Mouse (Mus musculus): Measurements from ENCODE around the gene Mtmr10.

The Mtmr10 gene

GRCm38 (mm10) chr7:64291722-64292121, 4.3 kb downstream of the Mtmr10 start:
- no peak for DNase-seq (ENCODE audit: low spot score in 2 of 2)

- no peak for DNase-seq (ENCODE audit: low spot score in 2 of 2)
Observed at GRCm38 (mm10) chr7:64296286-64297010, 9.0 kb downstream of the Mtmr10 start.

GRCm38 (mm10) chr7:64310241-64310640, 22.8 kb downstream of the Mtmr10 start:
- DNase-seq (ENCODE audit: low spot score in 2 of 2): no peak

GRCm38 (mm10) chr7:64310756-64311155, 23.3 kb downstream of the Mtmr10 start:
- no peak for DNase-seq (ENCODE audit: low spot score in 2 of 2)

- no peak for DNase-seq (ENCODE audit: low spot score in 2 of 2)
Observed at GRCm38 (mm10) chr7:64312811-64313210, 25.4 kb downstream of the Mtmr10 start.

- DNase-seq (ENCODE audit: low spot score in 2 of 2): no peak
Observed at GRCm38 (mm10) chr7:64321125-64321524, 33.7 kb downstream of the Mtmr10 start.

- DNase-seq (ENCODE audit: low spot score in 2 of 2): no peak
Observed at GRCm38 (mm10) chr7:64321658-64322057, 34.2 kb downstream of the Mtmr10 start.

- DNase-seq (ENCODE audit: low spot score in 2 of 2): peak; percentile 56 to 84
Observed at GRCm38 (mm10) chr7:64326892-64327291, 39.4 kb downstream of the Mtmr10 start.

GRCm38 (mm10) chr7:64327486-64327885, 40.0 kb downstream of the Mtmr10 start:
- no peak for DNase-seq (ENCODE audit: low spot score in 2 of 2)

- DNase-seq (ENCODE audit: low spot score in 2 of 2): no peak
Observed at GRCm38 (mm10) chr7:64331309-64331708, 43.9 kb downstream of the Mtmr10 start.

- no peak for DNase-seq (ENCODE audit: low spot score in 2 of 2)
Observed at GRCm38 (mm10) chr7:64332686-64333085, 45.2 kb downstream of the Mtmr10 start.

- DNase-seq (ENCODE audit: low spot score in 2 of 2): no peak
Observed at GRCm38 (mm10) chr7:64347813-64348212, 60.4 kb downstream of the Mtmr10 start.

- no peak for DNase-seq (ENCODE audit: low spot score in 2 of 2)
Observed at GRCm38 (mm10) chr7:64349147-64349861, 61.9 kb downstream of the Mtmr10 start.

- no peak for DNase-seq (ENCODE audit: low spot score in 2 of 2)
Observed at GRCm38 (mm10) chr7:64351087-64351486, 63.6 kb downstream of the Mtmr10 start.

- no peak for DNase-seq (ENCODE audit: low spot score in 2 of 2)
Observed at GRCm38 (mm10) chr7:64354206-64354605, 66.8 kb downstream of the Mtmr10 start.

GRCm38 (mm10) chr7:64356661-64357060, 69.2 kb downstream of the Mtmr10 start:
- no peak for DNase-seq (ENCODE audit: low spot score in 2 of 2)

- peak in 1 of 2 experiments; percentile 43 for DNase-seq (ENCODE audit: low spot score in 2 of 2)
Observed at GRCm38 (mm10) chr7:64357405-64357804, 70.0 kb downstream of the Mtmr10 start.

GRCm38 (mm10) chr7:64358666-64359065, 71.2 kb downstream of the Mtmr10 start:
- no peak for DNase-seq (ENCODE audit: low spot score in 2 of 2)

- DNase-seq (ENCODE audit: low spot score in 2 of 2): no peak
Observed at GRCm38 (mm10) chr7:64359943-64360585, 72.6 kb downstream of the Mtmr10 start.

GRCm38 (mm10) chr7:64360586-64360945, 73.1 kb downstream of the Mtmr10 start:
- DNase-seq (ENCODE audit: low spot score in 2 of 2): no peak

GRCm38 (mm10) chr7:64365863-64366262, 78.4 kb downstream of the Mtmr10 start:
- DNase-seq (ENCODE audit: low spot score in 2 of 2): no peak

GRCm38 (mm10) chr7:64369841-64370240, 82.4 kb downstream of the Mtmr10 start:
- DNase-seq (ENCODE audit: low spot score in 2 of 2): no peak
